Mouse (Mus musculus): ENCODE results near the gene Mif.

DNA sequence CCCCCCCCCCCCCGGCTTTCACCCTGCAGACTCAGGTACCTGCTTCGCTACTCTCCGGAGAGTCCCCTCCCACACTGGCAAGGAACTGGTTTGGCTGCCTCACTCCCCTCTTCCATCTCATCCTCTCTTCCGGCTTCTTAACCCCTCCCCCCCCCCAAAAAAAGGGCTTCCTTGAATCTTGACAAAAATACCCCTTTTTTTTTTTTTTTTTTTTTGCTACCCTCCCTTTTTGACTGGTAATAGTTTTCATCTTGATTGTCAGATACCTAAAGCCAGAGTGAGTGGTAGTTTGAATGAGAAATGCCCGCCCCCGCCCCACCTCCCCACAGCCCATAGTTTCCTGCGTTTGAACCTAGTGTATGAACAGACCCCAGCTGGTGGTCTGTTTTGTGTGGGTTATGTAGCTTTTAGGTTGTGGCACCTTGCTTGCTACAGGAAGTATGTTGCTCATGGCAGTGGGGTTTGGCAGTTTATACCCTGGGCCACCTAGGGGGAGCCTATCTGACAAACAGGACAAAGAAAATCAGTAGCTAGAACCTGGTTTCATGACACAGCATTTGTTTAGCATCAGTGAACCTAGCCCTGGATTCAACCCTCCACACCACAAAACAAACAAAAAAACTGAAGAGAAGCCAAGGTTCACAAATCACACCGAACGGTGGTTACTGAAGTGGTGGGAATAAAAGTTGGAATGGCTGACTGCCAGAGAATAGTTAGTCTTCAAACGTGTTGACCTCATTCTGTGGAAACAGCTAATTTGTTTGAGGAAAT is 24.1 kb downstream of the Mif start:
- TF ChIP-seq MYOD1 (IDR thresholded peaks at IDR 0.05; ENCODE audit: control insufficient read depth, insufficient read length, low read depth) (no peak), USF1 (IDR thresholded peaks at IDR 0.05; ENCODE audit: low read depth) (no peak), CTCF (IDR thresholded peaks at IDR 0.05; ENCODE audit: control insufficient read depth, insufficient read depth, insufficient read length) (no peak)

Measured in C2C12 (cell line).